Mouse (Mus musculus): ENCODE data around the gene Tet3. TPM values are rescaled to one million over a fixed set of nuclear protein-coding genes. Genes with fewer than 3 reads are reported as not detected.

Gene Tet3
- polyA plus RNA-seq, 1 experiment: 32.6 TPM

GRCm38 (mm10) chr6:83479193-83479592 is 20.3 kb upstream of the Tet3 start:
- TF ChIP-seq POLR2A (IDR thresholded peaks at IDR 0.05; ENCODE audit: control insufficient read depth, extremely low read depth, insufficient read depth, low read length, poor library complexity) (no peak), CTCF (IDR thresholded peaks at IDR 0.05; ENCODE audit: borderline replicate concordance, control insufficient read depth, extremely low read depth, insufficient read depth, low read length, poor library complexity) (no peak)
- WGBS: 73% methylated on average over 2 of the region's 2 CpGs
- no peak overlapping the region for H3K4me3 ChIP-seq (ENCODE audit: control insufficient read depth, insufficient read depth, low read length)
- H3K4me1 ChIP-seq (replicated peaks; ENCODE audit: control insufficient read depth, insufficient read depth, low read length): peaks cover 6% of the 10 kb centered on the region; the same call in 1 of the 2 replicates
- no peak overlapping the region for H3K27ac ChIP-seq (ENCODE audit: control insufficient read depth, insufficient read depth, low read length)
- DNase-seq: no peak
- no peaks in the 10 kb centered on the region; the same call in 1 of the 2 replicates for H3K36me3 ChIP-seq (ENCODE audit: control insufficient read depth, insufficient read depth, low read length)
- H3K27me3 ChIP-seq (ENCODE audit: control insufficient read depth, insufficient read depth, low read length): no peaks in the 10 kb centered on the region

DNA sequence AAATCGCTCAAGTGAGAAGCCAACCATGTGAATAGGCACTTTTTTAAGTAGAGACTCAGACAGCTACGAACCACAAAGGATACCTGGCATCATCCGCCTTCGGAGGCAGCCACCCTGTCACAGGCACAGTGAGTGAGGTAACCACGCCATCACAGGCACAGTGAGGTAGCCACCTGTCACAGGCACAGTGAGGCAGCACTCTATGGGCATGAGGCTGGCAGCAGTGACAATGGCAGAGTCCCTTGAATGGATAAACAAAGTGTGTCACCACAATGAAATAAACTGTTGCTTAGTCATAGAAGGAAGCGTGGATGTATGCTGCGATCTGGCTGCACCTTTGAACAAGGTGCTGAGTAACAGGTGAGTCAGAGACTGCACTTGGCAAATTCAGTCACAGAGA is 19.7 kb upstream of the Tet3 start:
- Histone ChIP-seq H3K27ac (ENCODE audit: control insufficient read depth, insufficient read depth, low read length) (no peak overlapping the region), H3K27me3 (ENCODE audit: control insufficient read depth, insufficient read depth, low read length) (no peaks in the 10 kb centered on the region), H3K4me1 (replicated peaks; ENCODE audit: control insufficient read depth, insufficient read depth, low read length) (peaks cover 6% of the 10 kb centered on the region; the same call in 1 of the 2 replicates), H3K4me3 (ENCODE audit: control insufficient read depth, insufficient read depth, low read length) (no peak overlapping the region), H3K36me3 (ENCODE audit: control insufficient read depth, insufficient read depth, low read length) (no peaks in the 10 kb centered on the region; the same call in 1 of the 2 replicates)
- 88% methylated on average over 7 of the region's 7 CpGs for WGBS
- DNase-seq: no peak
- TF ChIP-seq POLR2A (IDR thresholded peaks at IDR 0.05; ENCODE audit: control insufficient read depth, extremely low read depth, insufficient read depth, low read length, poor library complexity) (no peak), CTCF (IDR thresholded peaks at IDR 0.05; ENCODE audit: borderline replicate concordance, control insufficient read depth, extremely low read depth, insufficient read depth, low read length, poor library complexity) (no peak)

DNA sequence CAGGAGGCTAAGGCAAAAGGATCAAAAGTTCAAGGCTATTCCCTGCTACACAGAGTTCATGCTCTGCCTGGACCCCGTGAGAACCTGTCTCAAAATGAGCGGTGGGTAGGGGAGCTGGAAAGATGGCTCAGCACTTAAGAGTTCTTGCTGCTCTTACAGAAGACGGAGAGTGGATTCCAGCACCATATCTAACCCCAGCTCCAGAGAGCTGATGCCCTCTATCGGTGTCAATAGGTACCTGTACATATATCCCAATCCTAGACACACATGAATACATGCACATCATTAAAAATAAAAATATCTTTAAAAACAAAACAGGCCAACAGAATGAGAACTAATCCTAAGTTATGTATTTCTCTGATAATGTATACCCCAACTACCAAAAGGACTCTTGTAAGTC is 19.3 kb upstream of the Tet3 start:
- no peak overlapping the region for H3K4me3 ChIP-seq (ENCODE audit: control insufficient read depth, insufficient read depth, low read length)
- peaks cover 6% of the 10 kb centered on the region; the same call in 1 of the 2 replicates for H3K4me1 ChIP-seq (replicated peaks; ENCODE audit: control insufficient read depth, insufficient read depth, low read length)
- H3K36me3 ChIP-seq (ENCODE audit: control insufficient read depth, insufficient read depth, low read length): no peaks in the 10 kb centered on the region; the same call in 1 of the 2 replicates
- TF ChIP-seq POLR2A (IDR thresholded peaks at IDR 0.05; ENCODE audit: control insufficient read depth, extremely low read depth, insufficient read depth, low read length, poor library complexity): no peak
- no peak for TF ChIP-seq CTCF (IDR thresholded peaks at IDR 0.05; ENCODE audit: borderline replicate concordance, control insufficient read depth, extremely low read depth, insufficient read depth, low read length, poor library complexity)
- H3K27me3 ChIP-seq (ENCODE audit: control insufficient read depth, insufficient read depth, low read length): no peaks in the 10 kb centered on the region
- WGBS: 58% methylated on average over 4 of the region's 4 CpGs
- DNase-seq: no peak
- no peak overlapping the region for H3K27ac ChIP-seq (ENCODE audit: control insufficient read depth, insufficient read depth, low read length)

DNA sequence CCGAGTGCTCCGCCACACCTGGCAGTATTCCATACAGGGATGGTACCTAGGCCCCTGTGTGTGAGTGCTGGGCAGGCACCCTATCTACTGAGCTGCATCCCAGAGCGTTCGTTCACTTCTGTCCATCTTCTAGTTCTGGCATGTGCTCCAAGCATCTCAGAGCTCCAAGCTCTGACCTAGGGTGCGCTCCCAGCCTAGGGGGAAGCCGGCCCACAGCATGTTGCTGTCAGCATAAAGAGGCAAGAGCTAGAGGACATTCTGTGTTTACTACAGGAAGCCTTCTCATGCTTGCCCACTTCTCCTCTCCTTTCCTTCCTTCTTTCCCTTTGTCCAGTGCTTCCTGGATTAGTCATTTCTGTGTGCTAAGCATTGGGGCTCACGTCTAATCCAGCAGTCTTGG is 16.5 kb upstream of the Tet3 start:
- Histone ChIP-seq H3K36me3 (ENCODE audit: control insufficient read depth, insufficient read depth, low read length) (no peaks in the 10 kb centered on the region; the same call in 1 of the 2 replicates), H3K27me3 (ENCODE audit: control insufficient read depth, insufficient read depth, low read length) (no peaks in the 10 kb centered on the region), H3K4me1 (replicated peaks; ENCODE audit: control insufficient read depth, insufficient read depth, low read length) (peaks cover 6% of the 10 kb centered on the region; the same call in 1 of the 2 replicates), H3K27ac (ENCODE audit: control insufficient read depth, insufficient read depth, low read length) (no peak overlapping the region), H3K4me3 (ENCODE audit: control insufficient read depth, insufficient read depth, low read length) (no peak overlapping the region)
- 92% methylated on average over 7 of the region's 7 CpGs for WGBS
- DNase-seq: no peak
- TF ChIP-seq POLR2A (IDR thresholded peaks at IDR 0.05; ENCODE audit: control insufficient read depth, extremely low read depth, insufficient read depth, low read length, poor library complexity) (no peak), CTCF (IDR thresholded peaks at IDR 0.05; ENCODE audit: borderline replicate concordance, control insufficient read depth, extremely low read depth, insufficient read depth, low read length, poor library complexity) (no peak)

DNA sequence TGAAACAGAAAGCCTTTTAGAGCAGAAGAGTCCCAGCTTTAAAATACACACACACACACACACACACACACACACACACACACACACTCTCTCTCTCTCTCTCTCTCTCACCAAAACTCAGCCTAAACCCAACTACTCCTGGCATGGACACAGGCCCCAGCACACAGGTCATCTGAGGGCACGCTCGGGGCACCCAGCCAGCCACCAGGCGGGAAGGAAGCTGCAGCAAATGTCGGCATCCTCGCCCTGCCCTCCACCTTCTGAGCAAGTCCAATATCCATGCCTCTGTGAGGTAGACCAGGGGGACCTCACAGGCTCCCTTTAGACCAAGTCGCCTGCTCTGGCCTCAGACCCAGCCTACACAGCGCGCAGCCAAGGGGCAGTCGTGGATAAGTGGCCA is 14.4 kb upstream of the Tet3 start:
- Histone ChIP-seq H3K27me3 (ENCODE audit: control insufficient read depth, insufficient read depth, low read length) (no peaks in the 10 kb centered on the region), H3K27ac (ENCODE audit: control insufficient read depth, insufficient read depth, low read length) (no peak overlapping the region), H3K36me3 (ENCODE audit: control insufficient read depth, insufficient read depth, low read length) (no peaks in the 10 kb centered on the region), H3K4me1 (replicated peaks; ENCODE audit: control insufficient read depth, insufficient read depth, low read length) (peaks cover 2% of the 10 kb centered on the region; the same call in 1 of the 2 replicates), H3K4me3 (ENCODE audit: control insufficient read depth, insufficient read depth, low read length) (no peak overlapping the region)
- no peak for TF ChIP-seq POLR2A (IDR thresholded peaks at IDR 0.05; ENCODE audit: control insufficient read depth, extremely low read depth, insufficient read depth, low read length, poor library complexity)
- no peak for TF ChIP-seq CTCF (IDR thresholded peaks at IDR 0.05; ENCODE audit: borderline replicate concordance, control insufficient read depth, extremely low read depth, insufficient read depth, low read length, poor library complexity)
- 52% methylated on average over 9 of the region's 9 CpGs for WGBS
- no peak for DNase-seq

DNA sequence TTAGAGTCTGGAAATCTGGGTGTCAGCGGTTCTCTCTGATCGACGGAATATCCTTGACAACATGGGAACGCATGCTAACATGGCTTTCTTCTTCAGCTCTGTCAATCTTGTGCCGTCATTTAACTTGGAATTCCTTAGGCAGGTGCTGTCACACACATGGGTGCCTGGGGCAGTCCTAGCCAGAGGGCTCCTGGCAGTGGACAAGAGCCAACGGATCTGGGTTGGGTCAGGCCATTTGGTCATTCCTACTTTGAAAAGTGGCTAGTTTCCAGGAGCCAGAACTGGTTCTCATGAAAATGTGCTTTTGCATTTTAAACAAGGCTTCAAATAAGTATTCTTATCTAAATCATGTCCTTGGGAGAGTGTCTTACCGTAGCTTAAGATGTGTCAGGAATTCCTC is 12.9 kb upstream of the Tet3 start:
- no peaks in the 10 kb centered on the region; the same call in 1 of the 2 replicates for H3K4me1 ChIP-seq (replicated peaks; ENCODE audit: control insufficient read depth, insufficient read depth, low read length)
- no peaks in the 10 kb centered on the region for H3K36me3 ChIP-seq (ENCODE audit: control insufficient read depth, insufficient read depth, low read length)
- no peaks in the 10 kb centered on the region for H3K27me3 ChIP-seq (ENCODE audit: control insufficient read depth, insufficient read depth, low read length)
- TF ChIP-seq CTCF (IDR thresholded peaks at IDR 0.05; ENCODE audit: borderline replicate concordance, control insufficient read depth, extremely low read depth, insufficient read depth, low read length, poor library complexity): no peak
- no peak for TF ChIP-seq POLR2A (IDR thresholded peaks at IDR 0.05; ENCODE audit: control insufficient read depth, extremely low read depth, insufficient read depth, low read length, poor library complexity)
- no peak overlapping the region for H3K4me3 ChIP-seq (ENCODE audit: control insufficient read depth, insufficient read depth, low read length)
- no peak for DNase-seq
- H3K27ac ChIP-seq (ENCODE audit: control insufficient read depth, insufficient read depth, low read length): no peak overlapping the region
- 98% methylated on average over 7 of the region's 7 CpGs for WGBS

- TF ChIP-seq POLR2A (IDR thresholded peaks at IDR 0.05; ENCODE audit: control insufficient read depth, extremely low read depth, insufficient read depth, low read length, poor library complexity) (no peak), CTCF (IDR thresholded peaks at IDR 0.05; ENCODE audit: borderline replicate concordance, control insufficient read depth, extremely low read depth, insufficient read depth, low read length, poor library complexity) (no peak)
- no peaks in the 10 kb centered on the region for H3K36me3 ChIP-seq (ENCODE audit: control insufficient read depth, insufficient read depth, low read length)
- H3K4me3 ChIP-seq (ENCODE audit: control insufficient read depth, insufficient read depth, low read length): no peak overlapping the region
- DNase-seq: no peak
- H3K4me1 ChIP-seq (replicated peaks; ENCODE audit: control insufficient read depth, insufficient read depth, low read length): no peaks in the 10 kb centered on the region; the same call in 1 of the 2 replicates
- H3K27ac ChIP-seq (ENCODE audit: control insufficient read depth, insufficient read depth, low read length): no peak overlapping the region
- H3K27me3 ChIP-seq (ENCODE audit: control insufficient read depth, insufficient read depth, low read length): no peaks in the 10 kb centered on the region
These were observed 5.1 kb upstream of the Tet3 start for GRCm38 (mm10) chr6:83464011-83464410.

Measured in thymus, adult 2 months (tissue).